Mouse (Mus musculus) megakaryocyte-erythroid progenitor cell, adult 5-6 weeks (primary cell): ENCODE measurements around the gene Nrsn2. TPM values are rescaled to one million over a fixed set of nuclear protein-coding genes. Genes with fewer than 3 reads are reported as not detected.
A peak's percentile ranks its signal among the peaks of the same experiment; 100 is the strongest.

Experiments
- ATAC-seq: replicated peaks from 2 replicates; pipeline ENCODE4 v1.8.0; 2016; ENCODE audit warnings: mild to moderate bottlenecking, inconsistent platforms; ENCODE audit not compliant: severe bottlenecking, poor library complexity, low FRiP score, low TSS enrichment
- total RNA-seq, 2 experiments: library from RNA; stranded (forward) in 1 of 2; stranded (reverse) in 1 of 2; fragments of 200-1000, 215-1000 nt in 1 of 2; fragments of >200 nt in 1 of 2; fragmentation: Nextera tagmentation in 1 of 2; gene quantifications; 2 replicates each; pipeline ENCODE4 v1.2.3; 2014 to 2017

Gene Nrsn2
- total RNA-seq, 2 experiments from 2014 or later = not detected

DNA sequence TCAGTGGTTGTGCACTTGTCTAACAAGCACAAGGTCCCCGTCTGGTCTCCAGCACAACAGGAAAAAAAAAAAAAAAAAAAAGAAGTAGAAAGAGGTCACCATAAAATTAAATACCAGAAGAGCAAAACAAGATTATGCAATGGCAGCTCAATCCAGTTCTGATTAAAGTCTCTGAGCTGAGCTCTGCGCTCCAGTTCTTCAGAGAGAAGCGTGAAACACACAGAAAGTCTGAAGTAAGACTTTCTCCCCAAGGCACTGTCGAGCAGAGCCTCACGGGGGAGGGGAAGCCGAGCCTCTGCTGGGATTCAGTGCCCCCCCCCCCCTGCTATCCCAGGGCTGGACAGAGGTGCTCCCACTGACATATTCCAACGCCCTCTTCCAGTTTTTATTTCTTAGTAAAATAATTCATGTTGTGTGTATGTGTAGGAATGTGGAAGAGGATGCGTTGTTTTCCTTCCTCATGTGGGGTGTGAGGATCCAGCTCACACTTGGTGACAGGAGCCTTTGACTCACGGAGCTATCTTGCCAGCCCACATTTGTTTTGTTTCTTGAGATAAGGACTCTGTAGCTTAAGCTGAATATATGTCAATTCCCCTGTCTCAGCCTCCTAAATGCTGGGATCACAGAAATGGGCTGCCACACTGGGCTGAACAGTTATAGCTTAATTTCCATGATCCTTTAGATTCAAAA, 29.5 kb downstream of the Nrsn2 start:
- peak; percentile 75 for ATAC-seq

GRCm38 (mm10) chr2:152345393-152345792, 31.0 kb downstream of the Nrsn2 start:
- ATAC-seq = no peak

- no peak for ATAC-seq
Observed at GRCm38 (mm10) chr2:152344909-152345308, 31.5 kb downstream of the Nrsn2 start.

- no peak for ATAC-seq
Observed at GRCm38 (mm10) chr2:152344361-152344760, 32.1 kb downstream of the Nrsn2 start.

DNA sequence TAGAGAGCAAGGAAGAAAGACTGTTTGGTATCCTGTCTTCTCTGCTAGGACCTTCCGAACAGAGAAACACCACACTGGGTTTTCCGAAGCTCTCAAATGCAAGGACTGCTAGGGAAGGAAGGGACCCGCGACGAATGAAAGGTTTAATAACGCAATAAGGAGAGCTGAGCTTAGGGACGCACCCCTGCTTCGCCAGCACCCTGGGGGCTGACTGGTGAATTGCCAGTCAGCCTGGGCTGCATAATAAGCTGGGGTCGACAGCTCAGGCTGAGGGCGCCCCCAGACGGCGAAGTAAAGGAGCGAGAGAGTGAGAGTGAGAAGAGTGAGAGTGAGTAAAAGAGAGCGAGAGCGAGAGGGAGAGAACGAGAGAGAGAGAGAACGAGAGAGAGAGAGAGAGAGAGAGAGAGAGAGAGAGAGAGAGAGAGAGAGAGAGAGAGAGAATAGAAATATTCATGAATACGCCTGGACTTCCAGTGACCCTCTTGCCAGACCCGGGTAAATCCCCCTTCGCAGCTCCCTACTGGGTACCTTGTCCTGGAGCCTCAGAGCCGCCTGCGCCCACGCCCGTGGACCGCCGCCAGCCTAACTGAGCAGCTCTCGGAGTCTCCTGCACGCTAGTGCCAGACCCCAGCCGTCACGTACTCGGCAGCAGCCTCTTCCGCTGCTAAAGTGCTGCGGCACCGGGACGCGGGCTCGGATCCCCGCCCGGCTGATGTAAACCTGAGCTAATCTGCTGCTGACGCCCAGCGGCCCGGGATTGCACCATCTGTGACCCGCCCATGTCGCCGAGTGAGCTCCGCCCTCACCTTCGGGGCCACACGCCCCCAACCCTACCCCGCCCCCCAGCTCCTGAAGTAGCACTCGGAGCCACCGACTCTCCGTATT, 32.9 kb downstream of the Nrsn2 start, which contains the start of gene Trib3:
Gene Trib3 (minus strand): TSS at position 704 of the 885 bp plus-strand sequence.
- ATAC-seq = peak; percentile 74

DNA sequence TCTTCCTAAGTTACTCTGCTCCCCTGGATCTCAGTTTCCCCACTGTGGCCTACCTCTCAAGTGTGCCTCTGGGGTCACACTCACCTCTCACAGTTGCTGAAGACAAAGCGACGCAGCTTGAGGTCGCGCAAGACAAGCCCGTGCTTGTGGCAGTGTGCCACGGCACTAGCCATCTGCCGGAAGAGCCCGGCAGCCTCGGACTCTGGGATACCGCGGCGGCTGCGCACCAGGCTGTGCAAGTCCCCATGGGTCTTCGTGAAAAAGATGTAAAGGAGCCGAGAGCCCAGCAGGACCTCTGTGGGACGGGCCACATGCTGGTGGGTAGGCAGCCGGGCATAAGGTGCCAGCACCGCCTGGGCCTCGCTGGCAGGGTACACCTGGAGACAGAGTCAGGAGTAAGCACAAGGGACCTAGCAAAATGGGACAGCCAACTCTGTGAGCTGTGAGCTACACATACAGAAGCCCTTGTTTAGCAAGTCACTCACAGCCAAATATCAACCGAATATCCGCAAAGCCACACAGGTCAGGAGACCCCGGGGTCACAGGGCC, 36.7 kb downstream of the Nrsn2 start:
- no peak for ATAC-seq

- ATAC-seq = no peak
Observed at GRCm38 (mm10) chr2:152338319-152338718, 38.1 kb downstream of the Nrsn2 start.

DNA sequence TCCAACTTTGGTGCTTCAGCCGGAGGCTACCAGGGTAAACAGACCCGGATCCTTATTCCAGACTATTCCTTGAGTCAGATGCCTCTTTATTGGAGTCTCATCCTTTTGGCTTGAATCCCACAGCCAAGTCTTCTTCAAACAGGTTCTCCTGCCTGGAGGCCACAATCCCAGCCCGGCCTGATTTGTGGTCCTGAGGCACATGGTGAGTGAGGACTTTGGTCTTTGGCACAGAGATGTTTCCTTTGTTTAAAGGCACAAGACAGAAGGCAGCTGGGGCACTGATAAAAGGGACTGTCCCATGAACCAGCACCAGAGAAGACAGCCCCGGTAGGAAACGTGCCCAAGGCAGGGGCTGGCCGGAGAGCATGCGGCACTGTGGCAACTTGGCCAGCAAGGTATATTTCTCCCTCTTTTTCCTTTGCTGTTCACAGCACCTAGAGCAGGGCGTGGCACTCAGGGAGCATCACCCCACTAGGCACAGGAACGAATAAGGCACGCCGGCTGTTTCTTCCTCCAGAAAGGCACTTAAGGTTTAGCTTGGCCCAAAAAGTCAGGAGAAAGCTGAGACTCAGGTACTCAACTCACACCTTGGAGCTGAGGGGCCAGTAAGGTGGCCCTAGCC, 38.7 kb downstream of the Nrsn2 start:
- no peak for ATAC-seq

GRCm38 (mm10) chr2:152336856-152337255, 39.6 kb downstream of the Nrsn2 start:
- no peak for ATAC-seq

- no peak for ATAC-seq
Observed at GRCm38 (mm10) chr2:152335289-152335820, 41.1 kb downstream of the Nrsn2 start.

DNA sequence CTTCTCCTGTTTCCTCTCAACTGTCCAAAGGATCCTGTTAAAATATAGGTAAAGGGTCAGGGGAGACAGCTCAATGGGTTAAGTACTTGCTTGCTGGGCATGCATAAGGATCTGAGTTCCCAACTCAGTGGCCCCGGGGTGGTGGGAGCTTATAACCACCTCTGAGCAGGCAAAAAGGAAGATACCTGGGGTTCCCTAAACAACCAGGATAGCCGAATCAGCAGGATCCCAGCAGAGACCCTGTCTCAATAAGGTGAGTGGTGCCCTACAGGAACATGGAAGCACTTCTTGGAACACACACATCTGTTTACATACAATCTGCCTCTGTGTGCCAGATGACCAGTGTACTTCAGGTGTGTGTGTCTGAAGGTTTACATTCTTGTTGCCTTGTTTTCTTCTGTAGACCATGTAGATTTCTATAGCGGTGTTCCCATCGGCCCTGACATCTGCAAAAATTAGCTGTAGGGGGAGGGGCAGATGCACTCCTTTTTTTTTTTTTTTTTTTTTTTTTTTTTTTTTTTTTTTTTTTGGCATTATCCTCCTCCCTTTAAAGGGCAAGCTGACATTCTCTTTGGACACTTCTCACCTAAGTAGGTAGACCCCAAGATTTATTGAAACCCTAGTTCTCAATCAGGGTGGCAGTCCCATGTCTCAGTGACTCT, 43.0 kb downstream of the Nrsn2 start:
- ATAC-seq = no peak

- peak; percentile 83 for ATAC-seq
Observed at GRCm38 (mm10) chr2:152332101-152332825, 44.2 kb downstream of the Nrsn2 start, which contains the start of gene Rbck1. Gene Rbck1, minus strand, starts transcription at chr2:152332653.

- ATAC-seq = peak; percentile 69
Observed at GRCm38 (mm10) chr2:152330858-152331423, 45.5 kb downstream of the Nrsn2 start.

- no peak for ATAC-seq
Observed at GRCm38 (mm10) chr2:152327980-152328379, 48.5 kb downstream of the Nrsn2 start.

DNA sequence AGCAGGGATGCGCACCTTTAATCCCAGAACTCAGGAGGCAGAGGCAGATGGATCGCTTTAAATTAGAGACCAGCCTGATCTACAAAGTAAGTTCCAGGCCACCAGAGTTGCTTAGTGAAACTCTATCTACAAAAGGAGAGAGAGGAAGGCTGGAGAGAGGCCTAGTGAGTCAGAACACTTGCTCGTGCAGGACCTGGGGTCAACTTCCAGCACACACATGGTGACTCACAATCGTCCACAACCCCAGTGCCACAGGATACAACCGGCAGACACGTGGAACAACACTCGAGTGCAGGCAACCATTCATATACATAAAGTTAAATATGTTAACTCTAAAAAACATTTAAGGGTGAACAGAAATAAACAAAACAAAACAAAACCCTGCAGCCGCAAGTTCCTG, 49.8 kb downstream of the Nrsn2 start:
- no peak for ATAC-seq

- no peak for ATAC-seq
Observed at GRCm38 (mm10) chr2:152326157-152326556, 50.3 kb downstream of the Nrsn2 start.

- no peak for ATAC-seq
Observed at GRCm38 (mm10) chr2:152324842-152325241, 51.6 kb downstream of the Nrsn2 start.

- no peak for ATAC-seq
Observed at GRCm38 (mm10) chr2:152323971-152324370, 52.5 kb downstream of the Nrsn2 start.
